Mouse (Mus musculus) ovary, postnatal 36 days (tissue): ENCODE results near the gene Poldip3.
A peak's percentile ranks its signal among the peaks of the same experiment; 100 is the strongest.

Experiments
- DNase-seq: peaks from one replicate; pipeline ENCODE4 v3.0.0; 2022; ENCODE audit warnings: low spot score, mixed read lengths

Gene Poldip3

GRCm38 (mm10) chr15:83149196-83150072 is at the start of gene Poldip3:
TSS of gene Poldip3 (minus strand) at chr15:83149384.
- DNase-seq = peak; percentile 97

- DNase-seq = no peak
Observed at GRCm38 (mm10) chr15:83193413-83193812, 44.2 kb upstream of the Poldip3 start.

GRCm38 (mm10) chr15:83182351-83182750 is 33.2 kb upstream of the Poldip3 start:
- no peak for DNase-seq

GRCm38 (mm10) chr15:83181800-83182330 is 32.7 kb upstream of the Poldip3 start:
- DNase-seq = no peak

GRCm38 (mm10) chr15:83180004-83180403 is 30.8 kb upstream of the Poldip3 start:
- no peak for DNase-seq

- no peak for DNase-seq
Observed at GRCm38 (mm10) chr15:83176653-83177052, 27.5 kb upstream of the Poldip3 start.

- DNase-seq = no peak
Observed at GRCm38 (mm10) chr15:83173914-83174884, 25.0 kb upstream of the Poldip3 start.

- no peak for DNase-seq
Observed at GRCm38 (mm10) chr15:83172492-83173429, 23.6 kb upstream of the Poldip3 start, which contains the start of gene Cyb5r3. TSS of gene Cyb5r3 (minus strand) at chr15:83172592.

GRCm38 (mm10) chr15:83171712-83172481 is 22.7 kb upstream of the Poldip3 start:
- peak; percentile 97 for DNase-seq

- no peak for DNase-seq
Observed at GRCm38 (mm10) chr15:83170956-83171659, 21.9 kb upstream of the Poldip3 start.

GRCm38 (mm10) chr15:83169772-83170722 is 20.9 kb upstream of the Poldip3 start:
- peak; percentile 32 for DNase-seq

- DNase-seq = peak; percentile 44
Observed at GRCm38 (mm10) chr15:83168875-83169771, 19.9 kb upstream of the Poldip3 start.

- no peak for DNase-seq
Observed at GRCm38 (mm10) chr15:83168311-83168710, 19.1 kb upstream of the Poldip3 start.

- DNase-seq = no peak
Observed at GRCm38 (mm10) chr15:83167550-83168065, 18.4 kb upstream of the Poldip3 start.

- DNase-seq = peak; percentile 44
Observed at GRCm38 (mm10) chr15:83167126-83167525, 17.9 kb upstream of the Poldip3 start.

GRCm38 (mm10) chr15:83166642-83167041 is 17.5 kb upstream of the Poldip3 start:
- peak; percentile 41 for DNase-seq
